In the genomic region with DNA sequence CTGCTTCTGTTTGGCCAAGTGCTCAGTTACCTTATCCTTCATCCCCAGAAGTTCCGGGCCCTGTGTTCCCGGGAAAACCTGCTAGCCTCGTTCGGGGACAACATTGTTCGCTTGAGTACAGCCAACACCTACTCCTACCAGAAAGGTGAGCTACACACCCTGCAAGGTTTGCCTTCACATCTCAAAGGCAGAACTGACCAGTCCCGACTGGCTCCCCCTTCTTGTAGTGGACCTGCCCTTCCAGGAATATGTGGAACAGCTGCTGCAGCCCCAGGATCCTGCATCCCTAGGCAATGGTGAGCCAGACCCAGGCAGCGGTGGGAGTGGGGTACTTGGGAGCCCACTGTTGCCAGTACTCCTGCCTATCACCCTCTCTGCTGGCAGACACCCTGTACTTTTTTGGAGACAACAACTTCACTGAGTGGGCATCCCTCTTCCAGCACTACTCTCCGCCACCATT, we compare ENCODE assay signal across 8 mouse cellular contexts. TPM values are rescaled to one million over a fixed set of nuclear protein-coding genes. Genes with fewer than 3 reads are reported as not detected.
DNase-seq lines count a peak whose midpoint lies in the region; ATAC-seq and TF ChIP-seq lines count a peak whose summit lies in the region.

No protein-coding gene starts in this region.

- H3K9me3 ChIP-seq in lung, embryonic 14.5 days (ENCODE audit: low read depth, low read length), result no peaks in the 10 kb centered on the region
- no peaks in the 10 kb centered on the region for H3K9me3 ChIP-seq in forebrain, embryonic 12.5 days
- no peaks in the 10 kb centered on the region for H3K9me3 ChIP-seq in limb, embryonic 11.5 days (ENCODE audit: control insufficient read depth, low read length)
- H3K9me3 ChIP-seq in neural tube, embryonic 15.5 days (replicated peaks), result no peaks in the 10 kb centered on the region

- H3K36me3 ChIP-seq in lung, embryonic 14.5 days (ENCODE audit: insufficient read depth), result peaks cover 59% of the 10 kb centered on the region
- H3K36me3 ChIP-seq in forebrain, embryonic 12.5 days (replicated peaks), result peaks cover 48% of the 10 kb centered on the region
- H3K36me3 ChIP-seq in limb, embryonic 11.5 days (ENCODE audit: control insufficient read depth, insufficient read depth, low read length), result peaks cover 17% of the 10 kb centered on the region
- H3K36me3 ChIP-seq in neural tube, embryonic 15.5 days, result peaks cover 43% of the 10 kb centered on the region

- H3K4me1 ChIP-seq in lung, embryonic 14.5 days (ENCODE audit: insufficient read depth), result peaks cover 35% of the 10 kb centered on the region
- H3K4me1 ChIP-seq in forebrain, embryonic 12.5 days, result peaks cover 80% of the 10 kb centered on the region
- H3K4me1 ChIP-seq in limb, embryonic 11.5 days (ENCODE audit: control insufficient read depth, insufficient read depth, low read length), result peaks cover 37% of the 10 kb centered on the region
- peaks cover 85% of the 10 kb centered on the region for H3K4me1 ChIP-seq in neural tube, embryonic 15.5 days

- no peak for TF ChIP-seq CTCF in lung, embryonic 14.5 days (IDR thresholded peaks at IDR 0.05; ENCODE audit: low read depth)

- peak overlapping the region; percentile 82 for H3K4me3 ChIP-seq in lung, embryonic 14.5 days (ENCODE audit: low read depth, low read length)
- peak overlapping the region; percentile 63 for H3K4me3 ChIP-seq in forebrain, embryonic 12.5 days (replicated peaks)
- peak overlapping the region; percentile 48 for H3K4me3 ChIP-seq in limb, embryonic 11.5 days (ENCODE audit: low read depth, low read length)
- H3K4me3 ChIP-seq in neural tube, embryonic 15.5 days (replicated peaks), result peak overlapping the region; percentile 65

- 27% methylated on average over 8 of the region's 8 CpGs for WGBS in lung, embryonic 14.5 days
- 45% methylated on average over 8 of the region's 8 CpGs for WGBS in forebrain, embryonic 12.5 days
- 50% methylated on average over 8 of the region's 8 CpGs for WGBS in limb, embryonic 11.5 days
- 34% methylated on average over 8 of the region's 8 CpGs for WGBS in neural tube, embryonic 15.5 days

- H3K4me2 ChIP-seq in lung, embryonic 14.5 days, result peak overlapping the region; percentile 98
- H3K4me2 ChIP-seq in forebrain, embryonic 12.5 days, result peak overlapping the region; percentile 79
- peak overlapping the region; percentile 85 for H3K4me2 ChIP-seq in limb, embryonic 11.5 days (ENCODE audit: low read depth, severe bottlenecking)
- peak overlapping the region; percentile 98 for H3K4me2 ChIP-seq in neural tube, embryonic 15.5 days

- peak overlapping the region; percentile 67 for H3K9ac ChIP-seq in lung, embryonic 14.5 days
- peak overlapping the region; percentile 85 for H3K9ac ChIP-seq in forebrain, embryonic 12.5 days
- peak overlapping the region; percentile 71 for H3K9ac ChIP-seq in limb, embryonic 11.5 days (ENCODE audit: low read length)
- H3K9ac ChIP-seq in neural tube, embryonic 15.5 days (replicated peaks), result peak overlapping the region; percentile 77

- no peaks in the 10 kb centered on the region for H3K27me3 ChIP-seq in lung, embryonic 14.5 days (ENCODE audit: insufficient read depth, low read length)
- no peaks in the 10 kb centered on the region for H3K27me3 ChIP-seq in forebrain, embryonic 12.5 days
- H3K27me3 ChIP-seq in limb, embryonic 11.5 days (ENCODE audit: control insufficient read depth, insufficient read depth, low read length), result no peaks in the 10 kb centered on the region
- H3K27me3 ChIP-seq in neural tube, embryonic 15.5 days (replicated peaks), result no peaks in the 10 kb centered on the region

- ATAC-seq in lung, embryonic 14.5 days (ENCODE audit: insufficient read depth), result no peak
- no peak for ATAC-seq in forebrain, embryonic 12.5 days (ENCODE audit: low FRiP score)
- ATAC-seq in limb, embryonic 11.5 days (ENCODE audit: insufficient number of reproducible peaks, low FRiP score, low TSS enrichment, low read depth), result no peak
- no peak for ATAC-seq in neural tube, embryonic 15.5 days (ENCODE audit: low FRiP score)
- ATAC-seq in activated CD4-positive, CD25-positive, alpha-beta regulatory T cell, adult 4 months, result no peak

- DNase-seq in lung, embryonic 14.5 days, result no peak
- no peak for DNase-seq in lung, postnatal 25 days (ENCODE audit: low spot score)
- DNase-seq in limb, embryonic 11.5 days (ENCODE audit: low spot score), result peak; percentile 42
- no peak for DNase-seq in urinary bladder, postnatal 25 days (ENCODE audit: low spot score)
- DNase-seq in right cerebral cortex, adult 2 months (ENCODE audit: low spot score in 2 of 2), result no peak

- peak overlapping the region; percentile 91 for H3K27ac ChIP-seq in lung, embryonic 14.5 days (ENCODE audit: low read depth)
- H3K27ac ChIP-seq in forebrain, embryonic 12.5 days, result peak overlapping the region; percentile 93
- peak overlapping the region; percentile 63 for H3K27ac ChIP-seq in limb, embryonic 11.5 days (replicated peaks; ENCODE audit: low read depth, low read length)
- peak overlapping the region; percentile 94 for H3K27ac ChIP-seq in neural tube, embryonic 15.5 days (replicated peaks)

RNA-seq across cellular contexts. Expression of a gene that starts 0.9 kb away (rescaled TPM):
- 39.5 and 40.6 TPM in 2 replicates for polyA plus RNA-seq in lung, embryonic 14.5 days (2014; fragmentation: Nextera tagmentation; extraction: Ambion mirVana)
- 65.7 and 69.5 TPM in 2 replicates for polyA plus RNA-seq in forebrain, embryonic 12.5 days (2016; fragmentation: Nextera tagmentation; extraction: Ambion mirVana)
- 45.5 and 55.0 TPM in 2 replicates for polyA plus RNA-seq in limb, embryonic 11.5 days (2014; fragmentation: Nextera tagmentation; extraction: Ambion mirVana)
- polyA plus RNA-seq in neural tube, embryonic 15.5 days (2015; fragmentation: Nextera tagmentation; extraction: Ambion mirVana), result 48.5 and 49.8 TPM in 2 replicates
- polyA plus RNA-seq in activated CD4-positive, CD25-positive, alpha-beta regulatory T cell, adult 4 months (2017; shearing (Covaris generic)), result 10 to 100 TPM; 11.4 to 21.9 TPM

RNA-seq across cellular contexts. Expression of a gene that starts 3.6 kb away (rescaled TPM):
- 335 and 367 TPM in 2 replicates for polyA plus RNA-seq in lung, embryonic 14.5 days (2014; fragmentation: Nextera tagmentation; extraction: Ambion mirVana)
- 284 and 288 TPM in 2 replicates for polyA plus RNA-seq in forebrain, embryonic 12.5 days (2016; fragmentation: Nextera tagmentation; extraction: Ambion mirVana)
- 341 and 353 TPM in 2 replicates for polyA plus RNA-seq in limb, embryonic 11.5 days (2014; fragmentation: Nextera tagmentation; extraction: Ambion mirVana)
- 380 TPM in 2 replicates for polyA plus RNA-seq in neural tube, embryonic 15.5 days (2015; fragmentation: Nextera tagmentation; extraction: Ambion mirVana)
- 10 to 100 TPM; 68.3 to 85.7 TPM for polyA plus RNA-seq in activated CD4-positive, CD25-positive, alpha-beta regulatory T cell, adult 4 months (2017; shearing (Covaris generic))

RNA-seq across cellular contexts. Expression of a gene that starts 6.2 kb away (rescaled TPM):
- 24.6 and 26.0 TPM in 2 replicates for polyA plus RNA-seq in lung, embryonic 14.5 days (2014; fragmentation: Nextera tagmentation; extraction: Ambion mirVana)
- polyA plus RNA-seq in forebrain, embryonic 12.5 days (2016; fragmentation: Nextera tagmentation; extraction: Ambion mirVana), result 27.8 and 28.2 TPM in 2 replicates
- polyA plus RNA-seq in limb, embryonic 11.5 days (2014; fragmentation: Nextera tagmentation; extraction: Ambion mirVana), result 27.7 and 27.9 TPM in 2 replicates
- 26.5 and 29.9 TPM in 2 replicates for polyA plus RNA-seq in neural tube, embryonic 15.5 days (2015; fragmentation: Nextera tagmentation; extraction: Ambion mirVana)
- 10 to 100 TPM; 11.9 to 17.9 TPM for polyA plus RNA-seq in activated CD4-positive, CD25-positive, alpha-beta regulatory T cell, adult 4 months (2017; shearing (Covaris generic))

RNA-seq across cellular contexts. Expression of a gene that starts 7.5 kb away (rescaled TPM):
- 1.8 and 2.0 TPM in 2 replicates for polyA plus RNA-seq in lung, embryonic 14.5 days (2014; fragmentation: Nextera tagmentation; extraction: Ambion mirVana)
- polyA plus RNA-seq in forebrain, embryonic 12.5 days (2016; fragmentation: Nextera tagmentation; extraction: Ambion mirVana), result 5.0 and 5.7 TPM in 2 replicates
- 1.2 TPM in 2 replicates for polyA plus RNA-seq in limb, embryonic 11.5 days (2014; fragmentation: Nextera tagmentation; extraction: Ambion mirVana)
- 45.9 and 56.9 TPM in 2 replicates for polyA plus RNA-seq in neural tube, embryonic 15.5 days (2015; fragmentation: Nextera tagmentation; extraction: Ambion mirVana)
- 1 to 10 TPM in 1 of 2 experiments, not detected in 1; 1.1 TPM for polyA plus RNA-seq in activated CD4-positive, CD25-positive, alpha-beta regulatory T cell, adult 4 months (2017; shearing (Covaris generic))

RNA-seq across cellular contexts. Expression of a gene that starts 12.0 kb away (rescaled TPM):
- 1.0 and 1.4 TPM in 2 replicates for polyA plus RNA-seq in lung, embryonic 14.5 days (2014; fragmentation: Nextera tagmentation; extraction: Ambion mirVana)
- polyA plus RNA-seq in forebrain, embryonic 12.5 days (2016; fragmentation: Nextera tagmentation; extraction: Ambion mirVana), result 2.5 and 3.3 TPM in 2 replicates
- polyA plus RNA-seq in limb, embryonic 11.5 days (2014; fragmentation: Nextera tagmentation; extraction: Ambion mirVana), result 0.77 and 0.95 TPM in 2 replicates
- polyA plus RNA-seq in neural tube, embryonic 15.5 days (2015; fragmentation: Nextera tagmentation; extraction: Ambion mirVana), result 11.6 and 14.6 TPM in 2 replicates
- polyA plus RNA-seq in activated CD4-positive, CD25-positive, alpha-beta regulatory T cell, adult 4 months (2017; shearing (Covaris generic)), result 1 to 10 TPM in 1 of 2 experiments, not detected in 1; 1.1 TPM
